Mouse (Mus musculus): Measurements from ENCODE around the gene Olfr175-ps1.

Olfr175-ps1 gene

GRCm38 (mm10) chr16:58826732-58827319 lies at the start of gene Olfr175-ps1:
TSS of gene Olfr175-ps1 (minus strand) at chr16:58826782.
- no peak for DNase-seq (ENCODE audit: low read depth in 2 of 2, low spot score in 2 of 2)

- no peak for DNase-seq (ENCODE audit: low read depth in 2 of 2, low spot score in 2 of 2)
Observed at GRCm38 (mm10) chr16:58874668-58875067, 48.1 kb upstream of the Olfr175-ps1 start, which contains the start of gene Olfr177. TSS of gene Olfr177 (minus strand) at chr16:58874768.

- no peak for DNase-seq (ENCODE audit: low read depth in 2 of 2, low spot score in 2 of 2)
Observed at GRCm38 (mm10) chr16:58861479-58861878, 34.9 kb upstream of the Olfr175-ps1 start.

GRCm38 (mm10) chr16:58860032-58860737 lies 33.6 kb upstream of the Olfr175-ps1 start:
- no peak for DNase-seq (ENCODE audit: low read depth in 2 of 2, low spot score in 2 of 2)

GRCm38 (mm10) chr16:58800168-58800567 lies 26.4 kb downstream of the Olfr175-ps1 start, which contains the start of gene Olfr173:
TSS of gene Olfr173 (minus strand) at chr16:58800268.
- no peak for DNase-seq (ENCODE audit: low read depth in 2 of 2, low spot score in 2 of 2)
